Mouse (Mus musculus) ovary, postnatal 10 days (tissue): ENCODE results near the gene Zfp777.

Source experiments
- DNase-seq: peaks from one replicate; pipeline ENCODE4 v3.0.0; 2022; ENCODE audit warnings: low spot score

Gene Zfp777

GRCm38 (mm10) chr6:48025905-48026660, 22.6 kb downstream of the Zfp777 start:
- no peak for DNase-seq

DNA sequence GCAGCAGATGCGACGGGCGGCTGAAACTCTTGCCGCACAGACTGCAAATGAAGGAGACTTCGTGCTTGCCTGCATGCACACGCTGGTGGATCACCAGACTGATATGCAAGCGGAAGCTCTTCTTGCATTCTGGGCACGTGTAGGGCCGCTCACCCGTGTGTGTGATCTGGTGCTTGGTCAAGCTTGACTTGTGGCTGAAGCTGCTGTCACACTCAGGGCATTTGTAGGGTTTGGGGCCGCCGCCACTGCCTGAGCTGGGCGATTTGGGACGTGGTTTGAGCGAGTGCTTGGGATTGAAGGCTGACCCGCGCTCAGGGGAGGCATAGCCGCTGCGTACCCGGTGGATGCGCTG, 23.7 kb downstream of the Zfp777 start:
- DNase-seq, result no peak

- no peak for DNase-seq
Measured at GRCm38 (mm10) chr6:48024330-48024993, 24.2 kb downstream of the Zfp777 start.

- no peak for DNase-seq
Measured at GRCm38 (mm10) chr6:48022672-48023071, 26.0 kb downstream of the Zfp777 start.

DNA sequence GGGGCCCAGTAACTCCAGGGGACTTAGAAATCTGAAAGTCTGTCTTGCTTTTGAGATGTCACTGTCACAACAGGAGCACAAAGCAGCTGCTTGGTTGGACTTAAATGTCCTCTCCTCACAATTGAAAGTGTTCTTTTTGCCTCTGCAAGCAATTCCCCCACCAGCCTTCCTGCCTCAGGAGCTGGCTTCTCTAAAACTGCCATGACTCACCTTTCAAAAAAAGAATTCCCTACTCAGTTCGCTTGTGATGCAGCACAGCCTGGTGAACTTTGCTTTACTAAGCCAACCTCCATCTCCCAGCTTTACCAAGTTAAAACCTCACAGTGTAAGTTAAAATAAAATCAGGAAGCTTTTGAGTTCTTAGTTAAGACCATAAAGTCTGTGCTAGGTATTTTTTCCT, 27.0 kb downstream of the Zfp777 start:
- no peak for DNase-seq

GRCm38 (mm10) chr6:48020006-48020405, 28.7 kb downstream of the Zfp777 start:
- no peak for DNase-seq

DNA sequence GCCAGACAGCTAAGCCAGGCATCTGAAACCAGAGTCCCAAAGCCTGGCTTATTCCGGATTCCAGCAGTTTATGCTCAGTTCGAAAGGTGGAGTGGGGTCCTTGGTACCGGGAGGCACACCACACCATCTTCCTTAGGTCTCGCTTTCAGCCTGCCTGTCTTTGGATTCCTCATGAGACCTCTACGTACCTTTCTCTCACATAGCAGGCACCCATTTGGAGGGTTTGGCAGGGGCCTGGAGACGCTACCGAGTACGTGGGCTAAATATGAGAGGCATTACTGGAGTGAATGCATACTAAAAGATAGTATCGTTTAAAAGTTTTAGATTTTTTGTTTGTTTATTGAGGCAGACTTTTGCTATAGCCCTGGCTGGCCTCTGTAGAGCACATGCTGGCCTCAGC, 31.9 kb downstream of the Zfp777 start:
- no peak for DNase-seq

- peak; percentile 5 for DNase-seq
Measured at GRCm38 (mm10) chr6:48016090-48016521, 32.6 kb downstream of the Zfp777 start.

GRCm38 (mm10) chr6:48010727-48011126, 38.0 kb downstream of the Zfp777 start:
- no peak for DNase-seq

- DNase-seq, result no peak
Measured at GRCm38 (mm10) chr6:47995661-47996060, 53.0 kb downstream of the Zfp777 start.

- DNase-seq, result no peak
Measured at GRCm38 (mm10) chr6:47983936-47984335, 64.8 kb downstream of the Zfp777 start.

DNA sequence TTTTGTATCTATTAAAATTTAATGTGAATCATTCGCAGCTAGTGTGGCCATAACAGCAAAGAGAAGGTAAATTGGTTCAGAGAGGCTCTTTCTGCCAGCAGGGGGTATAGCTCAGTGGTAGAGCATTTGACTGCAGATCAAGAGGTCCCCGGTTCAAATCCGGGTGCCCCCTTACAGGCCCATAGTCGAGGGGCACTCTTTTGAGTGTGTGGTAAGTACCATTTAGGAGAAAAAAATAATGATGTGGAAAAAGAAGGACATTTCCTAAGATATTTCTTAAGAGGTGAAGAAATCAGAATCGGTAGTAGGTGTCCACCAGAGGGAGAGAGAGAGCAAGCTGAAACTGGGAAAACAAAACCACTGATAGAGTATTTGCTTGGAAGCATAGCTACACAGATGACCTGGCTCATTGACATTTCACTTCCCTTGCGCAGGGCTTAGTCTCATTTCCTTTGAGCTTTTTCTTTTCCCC, 69.8 kb downstream of the Zfp777 start:
- peak; percentile 45 for DNase-seq

DNA sequence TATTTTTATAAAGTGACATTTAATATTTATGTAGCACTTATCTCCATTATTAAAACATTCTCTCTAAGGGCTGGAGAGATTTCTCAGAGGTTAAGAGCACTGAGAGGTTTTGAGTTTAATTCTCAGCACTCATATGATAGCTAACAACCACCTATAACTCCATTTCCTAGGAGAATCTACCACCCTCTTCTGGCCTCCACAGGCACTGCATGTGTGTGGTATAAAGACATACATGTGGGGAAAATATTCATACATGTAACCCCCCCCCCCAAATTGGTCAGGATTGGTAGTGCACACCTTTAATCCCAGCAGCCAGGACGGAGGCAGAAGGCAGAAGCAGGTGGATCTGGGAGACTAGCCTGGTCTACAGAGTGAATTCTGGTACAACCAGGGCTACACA, 74.1 kb downstream of the Zfp777 start:
- DNase-seq, result no peak
